Mouse (Mus musculus): Measurements from ENCODE around the gene Hist1h2ao. TPM values are rescaled to one million over a fixed set of nuclear protein-coding genes. Genes with fewer than 3 reads are reported as not detected.

The Hist1h2ao gene
- polyA plus RNA-seq, 1 experiment from 2014 or later, result not detected

Small RNA genes within 50 kb of the gene (microRNA-seq; reads per million reads assigned to microRNA genes)
- not detected for gene Gm19658
- gene Gm44346, result not detected
- gene Gm44466, result not detected

Other genes starting within 250 kb of the Hist1h2ao start
- not detected in 2 replicates for gene Olfr1364, start 228.7 kb upstream of the Hist1h2ao start, polyA plus RNA-seq (2015; fragmentation: Nextera tagmentation; extraction: Ambion mirVana)
- gene Olfr1362, start 196.4 kb upstream of the Hist1h2ao start, polyA plus RNA-seq (2015; fragmentation: Nextera tagmentation; extraction: Ambion mirVana), result not detected in 2 replicates
- 0.05 TPM in 1 of 2 replicates, not detected in the other for gene Olfr11, start 167.9 kb upstream of the Hist1h2ao start, polyA plus RNA-seq (2015; fragmentation: Nextera tagmentation; extraction: Ambion mirVana)
- not detected in 2 replicates for gene Olfr1361, start 147.1 kb upstream of the Hist1h2ao start, polyA plus RNA-seq (2015; fragmentation: Nextera tagmentation; extraction: Ambion mirVana)
- not detected in 2 replicates for gene Olfr1360, start 133.1 kb upstream of the Hist1h2ao start, polyA plus RNA-seq (2015; fragmentation: Nextera tagmentation; extraction: Ambion mirVana)
- gene Olfr1359, start 112.4 kb upstream of the Hist1h2ao start, polyA plus RNA-seq (2015; fragmentation: Nextera tagmentation; extraction: Ambion mirVana), result not detected in 2 replicates
- gene Hist1h2bl, start 94.3 kb upstream of the Hist1h2ao start, polyA plus RNA-seq (2015; fragmentation: Nextera tagmentation; extraction: Ambion mirVana), result not detected in 2 replicates
- 5.1 and 6.5 TPM in 2 replicates for gene Hist1h2ai, start 94.0 kb upstream of the Hist1h2ao start, polyA plus RNA-seq (2015; fragmentation: Nextera tagmentation; extraction: Ambion mirVana)
- gene Hist1h3h, start 92.8 kb upstream of the Hist1h2ao start, polyA plus RNA-seq (2015; fragmentation: Nextera tagmentation; extraction: Ambion mirVana), result 0.98 TPM in 1 of 2 replicates, not detected in the other
- gene Hist1h2bm, start 88.4 kb upstream of the Hist1h2ao start, polyA plus RNA-seq (2015; fragmentation: Nextera tagmentation; extraction: Ambion mirVana), result 0.50 and 1.2 TPM in 2 replicates
- gene Hist1h4j, start 75.4 kb upstream of the Hist1h2ao start, polyA plus RNA-seq (2015; fragmentation: Nextera tagmentation; extraction: Ambion mirVana), result 0.35 and 0.55 TPM in 2 replicates
- gene Hist1h4k, start 60.0 kb upstream of the Hist1h2ao start, polyA plus RNA-seq (2015; fragmentation: Nextera tagmentation; extraction: Ambion mirVana), result not detected in 2 replicates
- 3.3 and 4.8 TPM in 2 replicates for gene Hist1h2ak, start 56.6 kb upstream of the Hist1h2ao start, polyA plus RNA-seq (2015; fragmentation: Nextera tagmentation; extraction: Ambion mirVana)
- not detected in 2 replicates for gene Hist1h2bn, start 56.3 kb upstream of the Hist1h2ao start, polyA plus RNA-seq (2015; fragmentation: Nextera tagmentation; extraction: Ambion mirVana)
- 2.7 and 3.1 TPM in 2 replicates for gene Hist1h1b, start 29.8 kb upstream of the Hist1h2ao start, polyA plus RNA-seq (2015; fragmentation: Nextera tagmentation; extraction: Ambion mirVana)
- gene Hist1h3i, start 27.1 kb upstream of the Hist1h2ao start, polyA plus RNA-seq (2015; fragmentation: Nextera tagmentation; extraction: Ambion mirVana), result 19.4 and 19.7 TPM in 2 replicates
- 1.2 TPM in 1 of 2 replicates, not detected in the other for gene Hist1h2an, start 23.2 kb upstream of the Hist1h2ao start, polyA plus RNA-seq (2015; fragmentation: Nextera tagmentation; extraction: Ambion mirVana)
- gene Hist1h2bp, start 23.0 kb upstream of the Hist1h2ao start, polyA plus RNA-seq (2015; fragmentation: Nextera tagmentation; extraction: Ambion mirVana), result not detected in 2 replicates
- gene Hist1h2bq, start 268 bp upstream of the Hist1h2ao start, polyA plus RNA-seq (2015; fragmentation: Nextera tagmentation; extraction: Ambion mirVana), result 4.0 and 4.4 TPM in 2 replicates
- gene Hist1h4m, start 1.3 kb downstream of the Hist1h2ao start, polyA plus RNA-seq (2015; fragmentation: Nextera tagmentation; extraction: Ambion mirVana), result not detected in 2 replicates
- 2.9 and 4.2 TPM in 2 replicates for gene Hist1h4n, start 21.7 kb downstream of the Hist1h2ao start, polyA plus RNA-seq (2015; fragmentation: Nextera tagmentation; extraction: Ambion mirVana)
- gene Hist1h2ap, start 23.0 kb downstream of the Hist1h2ao start, polyA plus RNA-seq (2015; fragmentation: Nextera tagmentation; extraction: Ambion mirVana), result 530 and 568 TPM in 2 replicates
- gene Hist1h2br, start 23.3 kb downstream of the Hist1h2ao start, polyA plus RNA-seq (2015; fragmentation: Nextera tagmentation; extraction: Ambion mirVana), result 3.8 and 4.2 TPM in 2 replicates
- gene Zfp184, start 134.6 kb downstream of the Hist1h2ao start, polyA plus RNA-seq (2015; fragmentation: Nextera tagmentation; extraction: Ambion mirVana), result 10.6 and 12.4 TPM in 2 replicates
- not detected in 2 replicates for gene Pom121l2, start 170.7 kb downstream of the Hist1h2ao start, polyA plus RNA-seq (2015; fragmentation: Nextera tagmentation; extraction: Ambion mirVana)
- not detected in 2 replicates for gene Prss16, start 199.3 kb downstream of the Hist1h2ao start, polyA plus RNA-seq (2015; fragmentation: Nextera tagmentation; extraction: Ambion mirVana)
- gene Hist1h2ah, start 225.1 kb downstream of the Hist1h2ao start, polyA plus RNA-seq (2015; fragmentation: Nextera tagmentation; extraction: Ambion mirVana), result not detected in 2 replicates
- gene Hist1h2bk, start 225.4 kb downstream of the Hist1h2ao start, polyA plus RNA-seq (2015; fragmentation: Nextera tagmentation; extraction: Ambion mirVana), result 0.70 and 0.87 TPM in 2 replicates
- 6.5 and 6.7 TPM in 2 replicates for gene Hist1h4i, start 230.9 kb downstream of the Hist1h2ao start, polyA plus RNA-seq (2015; fragmentation: Nextera tagmentation; extraction: Ambion mirVana)
- 3.0 and 5.8 TPM in 2 replicates for gene Hist1h2ag, start 232.5 kb downstream of the Hist1h2ao start, polyA plus RNA-seq (2015; fragmentation: Nextera tagmentation; extraction: Ambion mirVana)
- 2.2 and 2.5 TPM in 2 replicates for gene Hist1h2bj, start 232.7 kb downstream of the Hist1h2ao start, polyA plus RNA-seq (2015; fragmentation: Nextera tagmentation; extraction: Ambion mirVana)

All from hindbrain, embryonic 16.5 days (tissue).